18 mouse cellular contexts compared by ENCODE assay signal in genomic region chr2:154507076-154507475, GRCm38 (mm10). TPM values are rescaled to one million over a fixed set of nuclear protein-coding genes. Genes with fewer than 3 reads are reported as not detected.
"Had no signal": no experiment of that assay in that cellular context is flagged by ENCODE, and none has a peak within 500 bp of the region (broad histone marks: within the 10 kb centered on the region; RNA-seq: fewer than 3 reads in every experiment).

No protein-coding gene starts in this region.

- H3K27ac ChIP-seq: limb, embryonic 12.5 days; macrophage; midbrain, embryonic 15.5 days; neural tube, embryonic 12.5 days had no signal

- H3K4me2 ChIP-seq: limb, embryonic 12.5 days; lung, embryonic 15.5 days; midbrain, embryonic 11.5 days; midbrain, embryonic 15.5 days; neural tube, embryonic 12.5 days had no signal

- H3K27me3 ChIP-seq: limb, embryonic 12.5 days; lung, embryonic 15.5 days; megakaryocyte, embryonic 14.5 days; midbrain, embryonic 15.5 days; neural tube, embryonic 12.5 days had no signal

- ATAC-seq: midbrain, embryonic 15.5 days had no signal

- DNase-seq: lung, postnatal 14 days; right cerebral cortex, postnatal 14 days; thymus, postnatal 36 days had no signal

- H3K9ac ChIP-seq: limb, embryonic 12.5 days; lung, embryonic 15.5 days; midbrain, embryonic 15.5 days; neural tube, embryonic 12.5 days had no signal

- H3K4me3 ChIP-seq: limb, embryonic 12.5 days; lung, embryonic 15.5 days; megakaryocyte, embryonic 14.5 days; midbrain, embryonic 15.5 days; neural tube, embryonic 12.5 days had no signal

- H3K4me1 ChIP-seq: lung, embryonic 15.5 days; midbrain, embryonic 15.5 days; neural tube, embryonic 12.5 days had no signal

- H3K9me3 ChIP-seq: limb, embryonic 12.5 days; lung, embryonic 15.5 days; megakaryocyte, embryonic 14.5 days; midbrain, embryonic 15.5 days; neural tube, embryonic 12.5 days had no signal

RNA-seq across cellular contexts. Expression of gene 1700003F12Rik, which starts 39.8 kb away (rescaled TPM):
- total RNA-seq: liver, adult 2 months; monocyte, adult 5-6 weeks had no signal

RNA-seq across cellular contexts. Expression of gene Actl10, which starts 44.5 kb away (rescaled TPM):
- total RNA-seq: layer of hippocampus, postnatal 25 days; left cerebral cortex, adult 8-10 months; left cerebral cortex, postnatal 25 days; monocyte, adult 5-6 weeks; neutrophil, adult 5-6 weeks had no signal
- polyA plus RNA-seq: kidney, embryonic 14.5 days; liver, adult 2 months; liver, embryonic 16.5 days; macrophage; midbrain, embryonic 11.5 days had no signal

RNA-seq across cellular contexts. Expression of gene Necab3, which starts 51.6 kb away (rescaled TPM):
- total RNA-seq: monocyte, adult 5-6 weeks; neutrophil, adult 5-6 weeks had no signal
